Mouse (Mus musculus) lung, postnatal 0 days (tissue): ENCODE measurements at regions not wholly inside any gene's neighbourhood (a gene's known extent, or its start where the extent isn't known, plus 50 kb on each side); places are given as distances from the start of the nearest gene placed in this dataset.

ENCODE experiments used
- CTCF ChIP-seq: IDR thresholded peaks from 2 replicates; pipeline ENCODE4 v1.5.1; 2016; ENCODE audit warnings: antibody characterized with exemption, mild to moderate bottlenecking
- EP300 ChIP-seq: IDR thresholded peaks from 2 replicates; pipeline ENCODE4 v1.6.1; 2016; ENCODE audit warnings: antibody characterized with exemption, mild to moderate bottlenecking, control low read depth

GRCm38 (mm10) chr19:37821671-37822190 lies 124.1 kb downstream of the Cyp26a1 start:
- no peak for TF ChIP-seq EP300
- no peak for TF ChIP-seq CTCF
